Mouse (Mus musculus) C2C12 (cell line): ENCODE data around the gene Nfix.

Source experiments
- CEBPB ChIP-seq: IDR thresholded peaks from one replicate; pipeline ENCODE4 v1.6.1; 2011; ENCODE audit warnings: low read depth, mild to moderate bottlenecking, control low read depth, moderate library complexity
- CTCF ChIP-seq: IDR thresholded peaks from one replicate; pipeline ENCODE4 v1.5.1; 2011; ENCODE audit not compliant: control insufficient read depth, insufficient read depth, insufficient read length
- MYOD1 ChIP-seq: IDR thresholded peaks from one replicate; pipeline ENCODE4 v1.6.1; 2011; ENCODE audit warnings: low read depth; ENCODE audit not compliant: control insufficient read depth, insufficient read length
- MYOG ChIP-seq: IDR thresholded peaks from one replicate; pipeline ENCODE4 v1.6.1; 2011; ENCODE audit not compliant: control insufficient read depth, insufficient read length; ENCODE audit errors: extremely low read depth

- TF ChIP-seq CTCF, result no peak
- TF ChIP-seq MYOG, result no peak
- no peak for TF ChIP-seq CEBPB
- TF ChIP-seq MYOD1, result no peak
Measured at GRCm38 (mm10) chr8:84732996-84733395, 67.1 kb downstream of the Nfix start.
